Mouse (Mus musculus) hindbrain, embryonic 15.5 days (tissue): ENCODE data around the gene Cst12. TPM values are rescaled to one million over a fixed set of nuclear protein-coding genes. Genes with fewer than 3 reads are reported as not detected.

Experiments used
- ATAC-seq: fragments of 200-750 bp; cut with Nextera tagmentation; 2 replicates; pipeline ENCODE4 v1.8.0; 2017; ENCODE audit warnings: low read depth, moderate number of reproducible peaks, moderate TSS enrichment; ENCODE audit not compliant: low FRiP score
- H3K27ac ChIP-seq: fragments of 300-500 bp; sonication (generic); replicated peaks from 2 replicates; pipeline ENCODE4 v1.5.1; 2015; ENCODE audit warnings: mild to moderate bottlenecking, inconsistent platforms
- H3K27me3 ChIP-seq: fragments of 300-500 bp; sonication (generic); 2 replicates; pipeline ENCODE4 v1.6.1; 2015; ENCODE audit warnings: control low read depth, inconsistent platforms
- H3K36me3 ChIP-seq: fragments of 300-500 bp; sonication (generic); 2 replicates; pipeline ENCODE4 v1.6.1; 2015; ENCODE audit warnings: control low read depth, inconsistent platforms
- H3K4me1 ChIP-seq: fragments of 300-500 bp; sonication (generic); replicated peaks from 2 replicates; pipeline ENCODE4 v1.6.1; 2015; ENCODE audit warnings: control low read depth, inconsistent platforms
- H3K4me2 ChIP-seq: fragments of 300-500 bp; sonication (generic); 2 replicates; pipeline ENCODE4 v1.6.1; 2015; ENCODE audit warnings: moderate library complexity, mild to moderate bottlenecking, inconsistent platforms
- H3K4me3 ChIP-seq: fragments of 300-500 bp; sonication (generic); 2 replicates; pipeline ENCODE4 v1.5.1; 2015; ENCODE audit warnings: mild to moderate bottlenecking, inconsistent platforms
- H3K9ac ChIP-seq: fragments of 300-500 bp; sonication (generic); 2 replicates; pipeline ENCODE4 v1.6.1; 2015; ENCODE audit warnings: inconsistent platforms
- H3K9me3 ChIP-seq: fragments of 300-500 bp; sonication (generic); 2 replicates; pipeline ENCODE4 v1.6.1; 2016; ENCODE audit warnings: control low read depth, inconsistent platforms
- WGBS: fragments of 180-500 bp; shearing (Covaris S2); methylation state at CpG from one replicate; pipeline ENCODE4 v1.1.7; 2015; 5-methylcytosine and 5-hydroxymethylcytosine counted together
- polyA plus RNA-seq: library from polyadenylated mRNA; unstranded; fragments of >200 nt; fragmentation: Nextera tagmentation; extraction: Ambion mirVana; gene quantifications from 2 replicates; pipeline ENCODE4 v1.2.1, GENCODE M21; 2015

Gene Cst12
- polyA plus RNA-seq, 1 experiment from 2014 or later = not detected

DNA sequence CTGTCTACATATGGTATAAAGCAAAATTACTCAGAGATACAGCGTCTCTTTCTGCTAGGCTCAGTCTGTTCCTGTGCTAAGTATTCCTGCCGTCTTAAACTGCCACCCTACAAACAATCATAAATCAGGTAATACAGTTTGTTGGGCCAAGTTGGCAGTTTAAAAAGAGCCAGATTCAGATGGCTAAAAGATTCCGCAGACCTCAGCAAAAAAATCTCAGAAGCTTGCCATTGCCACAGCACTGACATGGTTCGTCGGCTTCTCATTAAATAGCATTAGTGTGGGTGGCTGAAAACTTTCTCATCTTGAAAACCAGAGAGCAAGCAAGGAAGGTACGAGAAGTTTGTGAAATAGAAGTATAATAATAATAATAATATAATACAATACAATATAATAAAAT lies 17.5 kb downstream of the Cst12 start:
- H3K4me1 ChIP-seq = no peaks in the 10 kb centered on the region
- H3K4me3 ChIP-seq = no peak overlapping the region
- ATAC-seq = no peak
- no peak overlapping the region for H3K4me2 ChIP-seq
- H3K27me3 ChIP-seq = no peaks in the 10 kb centered on the region
- no peaks in the 10 kb centered on the region for H3K9me3 ChIP-seq
- H3K27ac ChIP-seq = no peak overlapping the region
- H3K9ac ChIP-seq = no peak overlapping the region
- 79% methylated on average over 6 of the region's 6 CpGs for WGBS
- H3K36me3 ChIP-seq = no peaks in the 10 kb centered on the region

DNA sequence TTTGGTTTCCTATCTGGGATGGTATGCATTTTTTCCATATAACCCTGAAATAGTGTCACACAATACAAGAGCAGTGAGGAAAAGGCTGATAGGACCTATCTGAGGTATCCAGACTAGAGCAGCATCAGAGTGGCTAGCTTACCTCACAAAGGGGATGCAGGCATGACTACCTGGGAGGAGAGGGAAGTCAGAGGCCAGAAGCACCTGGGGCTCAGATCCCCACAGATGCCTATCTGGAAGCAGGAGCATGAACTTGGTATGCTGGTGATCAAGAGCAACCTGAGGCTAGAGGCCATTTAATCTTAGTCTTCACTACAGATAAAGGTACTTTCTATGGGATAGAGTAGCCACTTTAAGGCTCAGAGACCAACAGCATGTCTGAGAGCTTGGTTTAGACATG lies 30.7 kb downstream of the Cst12 start, which contains the start of gene Cst13:
TSS of gene Cst13 (plus strand) at position 173 of the 400 bp plus-strand sequence.
- ATAC-seq = no peak
- H3K9ac ChIP-seq = no peak within 1 kb of the TSS
- no peak within 1 kb of the TSS for H3K4me3 ChIP-seq
- no peaks in the 10 kb centered on the region for H3K27me3 ChIP-seq
- H3K4me2 ChIP-seq = no peak within 1 kb of the TSS
- H3K9me3 ChIP-seq = no peaks in the 10 kb centered on the region
- no peak within 1 kb of the TSS for H3K27ac ChIP-seq
- no peaks in the 10 kb centered on the region for H3K36me3 ChIP-seq
- no peaks in the 10 kb centered on the region for H3K4me1 ChIP-seq

DNA sequence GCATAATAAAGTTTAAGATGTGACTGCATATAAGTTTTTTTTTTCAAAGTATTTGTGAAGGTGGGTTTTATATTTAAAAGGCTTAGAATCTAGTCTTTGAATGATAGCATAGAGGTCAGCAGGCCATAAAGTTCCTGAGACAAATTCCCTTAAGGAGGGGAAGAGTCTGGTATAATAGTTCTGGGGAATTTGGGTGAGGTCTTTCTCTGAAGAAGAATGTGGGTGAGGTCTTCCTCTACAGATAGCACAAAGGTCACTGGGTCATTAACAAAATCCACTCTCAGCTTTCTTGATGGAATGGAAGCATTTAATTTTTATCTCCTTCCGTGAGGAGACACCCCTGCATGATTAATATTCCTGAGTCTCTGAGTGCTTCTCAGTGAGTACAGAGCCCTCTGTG lies 36.8 kb downstream of the Cst12 start:
- Histone ChIP-seq H3K9me3 (no peaks in the 10 kb centered on the region), H3K4me3 (no peak overlapping the region), H3K27ac (no peak overlapping the region), H3K4me1 (no peaks in the 10 kb centered on the region), H3K4me2 (no peak overlapping the region), H3K9ac (no peak overlapping the region), H3K36me3 (no peaks in the 10 kb centered on the region), H3K27me3 (no peaks in the 10 kb centered on the region)
- ATAC-seq = no peak
- 83% methylated on average over 1 of the region's 1 CpGs for WGBS

DNA sequence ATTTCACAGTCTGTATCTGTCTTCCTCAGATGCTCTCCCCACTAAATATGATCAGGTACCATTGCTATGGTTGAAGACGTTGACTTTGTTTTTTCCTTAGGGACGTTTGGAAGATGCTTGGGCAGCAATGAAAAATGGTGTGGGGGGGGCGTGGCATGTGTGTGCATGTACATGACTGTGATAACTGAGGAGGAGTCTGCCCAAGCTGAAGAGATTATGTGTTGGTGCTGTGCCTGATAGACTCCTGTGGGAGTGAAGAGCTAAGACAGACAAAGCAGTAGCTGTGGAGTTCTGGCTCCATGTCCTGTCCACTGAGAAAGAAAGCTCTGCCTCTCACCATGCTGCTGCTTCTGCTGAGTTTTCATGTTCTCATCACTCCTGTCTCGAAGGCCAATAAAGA lies 45.8 kb downstream of the Cst12 start, which contains the start of gene Cst9:
TSS of gene Cst9 (plus strand) at position 236 of the 400 bp plus-strand sequence.
- Histone ChIP-seq H3K27ac (no peak within 1 kb of the TSS), H3K9me3 (no peaks in the 10 kb centered on the region), H3K36me3 (no peaks in the 10 kb centered on the region), H3K4me3 (no peak within 1 kb of the TSS), H3K9ac (no peak within 1 kb of the TSS), H3K4me1 (no peaks in the 10 kb centered on the region), H3K27me3 (no peaks in the 10 kb centered on the region), H3K4me2 (no peak within 1 kb of the TSS)
- 74% methylated on average over 4 of the region's 4 CpGs for WGBS
- ATAC-seq = no peak

DNA sequence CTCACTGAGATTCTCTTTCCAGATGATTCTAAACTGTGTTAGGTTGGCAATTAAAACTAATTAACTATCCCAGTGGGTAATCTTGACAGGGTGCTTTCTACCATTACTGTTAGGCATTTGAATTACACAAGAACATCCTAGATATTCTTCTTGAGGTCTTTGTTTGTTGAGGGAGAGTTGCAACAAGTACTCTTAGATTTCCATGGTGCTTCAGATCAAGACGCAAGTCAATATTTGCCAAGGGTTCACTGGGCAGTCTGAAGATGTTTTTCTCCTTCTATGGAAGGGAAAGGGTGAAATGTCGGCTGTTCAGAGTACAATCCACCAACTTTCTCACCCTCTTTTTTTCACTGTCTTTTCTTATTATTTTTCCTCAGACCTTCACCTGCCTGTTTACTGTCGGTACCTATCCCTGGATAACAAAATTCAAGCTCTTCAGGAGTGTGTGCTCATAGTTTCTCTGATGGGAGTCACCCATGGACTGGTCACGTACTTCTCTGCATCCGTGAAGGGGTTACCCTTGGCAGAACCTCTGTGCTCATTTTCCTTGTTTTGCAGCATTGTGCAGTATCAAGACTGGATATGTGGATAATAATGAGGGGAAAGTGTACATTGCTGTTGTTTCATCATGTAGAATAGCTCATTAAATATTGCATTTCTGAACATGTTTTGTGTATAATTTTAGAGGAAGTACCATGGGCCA lies 49.1 kb downstream of the Cst12 start:
- Histone ChIP-seq H3K36me3 (no peaks in the 10 kb centered on the region), H3K9ac (no peak overlapping the region), H3K4me1 (no peaks in the 10 kb centered on the region), H3K27ac (no peak overlapping the region), H3K4me2 (no peak overlapping the region), H3K4me3 (no peak overlapping the region), H3K27me3 (no peaks in the 10 kb centered on the region), H3K9me3 (no peaks in the 10 kb centered on the region)
- 84% methylated on average over 5 of the region's 5 CpGs for WGBS
- no peak for ATAC-seq

DNA sequence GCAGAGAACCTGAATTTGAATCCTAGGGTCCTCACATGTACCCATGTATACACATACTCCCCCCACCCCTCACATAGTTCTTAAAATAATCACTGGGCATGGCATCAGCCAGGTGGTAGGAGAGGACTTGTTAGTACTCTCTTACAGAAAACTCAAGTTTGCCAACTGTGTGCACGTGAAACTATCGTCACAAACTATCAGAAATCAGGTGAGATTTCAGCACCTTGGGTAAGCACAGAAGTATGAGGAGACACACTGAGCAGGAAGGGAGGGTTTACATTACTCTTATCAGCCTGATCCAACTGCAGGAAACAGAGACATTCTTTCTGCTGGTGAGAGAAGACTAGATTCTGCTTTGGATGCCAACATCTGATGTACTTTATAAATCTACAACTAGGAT lies 50.1 kb downstream of the Cst12 start:
- H3K9me3 ChIP-seq = no peaks in the 10 kb centered on the region
- H3K4me2 ChIP-seq = no peak overlapping the region
- 93% methylated on average over 2 of the region's 2 CpGs for WGBS
- H3K9ac ChIP-seq = no peak overlapping the region
- no peaks in the 10 kb centered on the region for H3K36me3 ChIP-seq
- ATAC-seq = no peak
- H3K27ac ChIP-seq = no peak overlapping the region
- H3K4me1 ChIP-seq = no peaks in the 10 kb centered on the region
- no peaks in the 10 kb centered on the region for H3K27me3 ChIP-seq
- no peak overlapping the region for H3K4me3 ChIP-seq

Other genes starting within 250 kb of the Cst12 start
- gene Nxt1, start 116.8 kb upstream of the Cst12 start, polyA plus RNA-seq = 42.2 and 42.4 TPM in 2 replicates
- 13.9 and 16.3 TPM in 2 replicates for gene Gzf1, start 108.3 kb upstream of the Cst12 start, polyA plus RNA-seq
- gene Napb, start 56.9 kb upstream of the Cst12 start, polyA plus RNA-seq = 77.7 and 84.2 TPM in 2 replicates
- not detected in 2 replicates for gene Cstl1, start 39.0 kb upstream of the Cst12 start, polyA plus RNA-seq
- gene Cst11, start 17.9 kb upstream of the Cst12 start, polyA plus RNA-seq = not detected in 2 replicates
- not detected in 2 replicates for gene 8030411F24Rik, start 7.4 kb upstream of the Cst12 start, polyA plus RNA-seq
- gene Cst8, start 9.4 kb downstream of the Cst12 start, polyA plus RNA-seq = not detected in 2 replicates
- gene Cst13, start 30.7 kb downstream of the Cst12 start, polyA plus RNA-seq = not detected in 2 replicates
- not detected in 2 replicates for gene Cst9, start 45.8 kb downstream of the Cst12 start, polyA plus RNA-seq
- not detected in 2 replicates for gene 9230104L09Rik, start 75.7 kb downstream of the Cst12 start, polyA plus RNA-seq
- gene Cst3, start 86.3 kb downstream of the Cst12 start, polyA plus RNA-seq = 672 and 703 TPM in 2 replicates
- gene Gm1330, start 213.9 kb downstream of the Cst12 start, polyA plus RNA-seq = not detected in 2 replicates
- not detected in 2 replicates for gene Gm10750, start 227.9 kb downstream of the Cst12 start, polyA plus RNA-seq